Mouse (Mus musculus) left cerebral cortex, postnatal 25 days (tissue): ENCODE measurements around the gene Thap3. TPM values are rescaled to one million over a fixed set of nuclear protein-coding genes. Genes with fewer than 3 reads are reported as not detected.

Experiments used
- DNase-seq, 2 experiments: peaks; one replicate each; pipeline ENCODE4 v3.0.0; 2022; ENCODE audit warnings: low spot score in 2 of 2, mixed read lengths in 1 of 2
- intact Hi-C: fragments of 180-260 bp; cut with DNase I; formaldehyde crosslinking; loops from one replicate; pipeline ENCODE4 v1.15.1; 2025
- total RNA-seq, 2 experiments: library from RNA; stranded (reverse); gene quantifications; 2 replicates each; pipeline ENCODE4 v1.2.3; 2021

Gene Thap3
- total RNA-seq, 2 experiments from 2014 or later, result 16.5 to 20.4 TPM

DNA sequence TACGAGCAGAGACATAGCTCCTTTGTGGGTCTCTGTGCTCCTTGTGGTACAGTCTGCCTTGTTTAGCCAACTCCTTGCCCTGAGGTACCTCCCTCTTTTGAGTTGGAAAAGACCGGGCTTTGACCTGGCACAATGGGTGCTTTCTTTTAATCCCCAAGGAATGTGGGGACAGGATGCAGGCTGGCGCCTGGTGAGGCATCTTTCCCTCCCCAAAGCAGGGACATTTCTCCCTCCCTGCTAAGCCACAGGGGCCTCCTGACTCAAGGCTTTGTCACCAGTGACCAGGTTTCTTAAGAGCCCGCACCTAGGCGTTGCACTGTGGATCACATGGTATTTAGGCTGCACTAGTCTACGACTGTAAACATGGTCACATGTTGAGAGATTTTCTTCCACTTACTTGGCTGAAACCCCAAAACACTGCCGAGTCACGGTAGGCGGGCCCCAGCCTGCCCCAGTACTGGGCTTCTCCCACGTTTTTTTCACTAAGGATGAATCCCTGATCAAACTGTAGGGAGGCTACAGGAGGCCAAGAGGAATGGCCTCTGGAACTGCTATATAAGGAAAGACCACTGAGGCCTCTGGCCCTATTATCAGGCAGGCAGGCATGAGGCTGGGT, 21.4 kb upstream of the Thap3 start:
- intact Hi-C loops, result loop anchor here (2.0 kb wide), 1 partner anchor 21 kb away; the partner anchor contains the start of gene Thap3
- peak in 1 of 2 experiments; percentile 47 for DNase-seq

DNA sequence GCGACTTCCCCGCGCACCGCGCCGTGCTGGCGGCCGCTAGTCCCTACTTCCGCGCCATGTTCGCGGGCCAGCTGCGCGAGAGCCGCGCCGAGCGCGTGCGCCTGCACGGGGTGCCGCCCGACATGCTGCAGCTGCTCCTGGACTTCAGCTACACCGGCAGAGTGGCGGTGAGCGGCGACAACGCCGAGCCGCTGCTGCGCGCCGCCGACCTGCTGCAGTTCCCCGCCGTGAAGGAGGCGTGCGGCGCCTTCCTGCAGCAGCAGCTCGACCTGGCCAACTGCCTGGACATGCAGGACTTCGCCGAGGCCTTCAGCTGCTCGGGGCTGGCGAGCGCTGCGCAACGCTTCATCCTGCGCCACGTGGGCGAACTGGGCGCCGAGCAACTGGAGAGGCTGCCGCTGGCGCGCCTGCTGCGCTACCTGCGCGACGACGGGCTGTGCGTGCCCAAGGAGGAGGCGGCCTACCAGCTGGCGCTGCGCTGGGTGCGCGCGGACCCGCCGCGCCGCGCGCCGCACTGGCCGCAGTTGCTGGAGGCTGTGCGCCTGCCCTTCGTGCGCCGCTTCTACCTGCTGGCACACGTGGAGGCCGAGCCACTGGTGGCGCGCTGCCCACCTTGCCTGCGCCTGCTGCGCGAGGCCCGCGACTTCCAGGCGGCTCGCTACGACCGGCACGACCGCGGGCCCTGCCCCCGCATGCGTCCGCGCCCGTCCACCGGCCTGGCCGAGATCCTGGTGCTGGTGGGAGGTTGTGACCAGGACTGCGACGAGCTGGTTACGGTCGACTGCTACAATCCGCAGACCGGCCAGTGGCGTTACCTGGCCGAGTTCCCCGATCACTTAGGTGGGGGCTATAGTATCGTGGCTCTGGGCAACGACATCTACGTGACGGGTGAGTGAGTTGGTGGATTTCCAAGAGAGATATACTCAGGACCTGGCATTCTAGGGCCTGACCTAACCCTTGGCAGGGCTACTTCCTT, 20.6 kb upstream of the Thap3 start:
- intact Hi-C loops, result loop anchor here (2.0 kb wide), 2 partner anchors 17 to 21 kb away; partner anchors contain the start of genes Thap3 and Zbtb48
- DNase-seq, result peak; percentile 88 to 89

DNA sequence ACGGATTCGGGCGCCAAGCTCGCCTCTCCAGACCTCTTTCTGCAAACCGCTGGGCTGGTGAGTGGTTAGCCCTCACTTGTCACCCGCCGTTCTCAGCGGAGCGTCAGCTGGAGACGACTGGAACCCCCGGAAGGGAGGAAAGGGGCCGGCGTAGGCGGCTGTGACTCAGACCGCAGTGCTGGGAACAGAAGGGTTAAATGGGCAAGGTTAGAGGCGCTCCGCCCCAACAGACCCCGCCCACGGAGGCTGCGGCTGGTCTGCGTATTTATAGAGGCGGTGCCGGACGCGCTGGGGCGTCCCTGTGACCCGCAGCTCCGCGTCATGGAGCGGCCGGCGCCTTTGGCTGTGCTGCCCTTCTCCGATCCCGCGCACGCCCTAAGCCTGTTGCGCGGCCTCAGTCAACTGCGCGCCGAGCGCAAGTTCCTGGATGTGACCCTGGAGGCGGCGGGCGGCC, 19.9 kb upstream of the Thap3 start, which contains the start of gene Klhl21:
Gene Klhl21 (plus strand): TSS at position 182 of the 454 bp plus-strand sequence.
- intact Hi-C loops, result loop anchor here (1.0 to 2.0 kb wide), 3 partner anchors 12 to 80 kb away; partner anchors contain the start of genes Phf13 and Zbtb48
- peak; percentile 94 to 95 for DNase-seq

DNA sequence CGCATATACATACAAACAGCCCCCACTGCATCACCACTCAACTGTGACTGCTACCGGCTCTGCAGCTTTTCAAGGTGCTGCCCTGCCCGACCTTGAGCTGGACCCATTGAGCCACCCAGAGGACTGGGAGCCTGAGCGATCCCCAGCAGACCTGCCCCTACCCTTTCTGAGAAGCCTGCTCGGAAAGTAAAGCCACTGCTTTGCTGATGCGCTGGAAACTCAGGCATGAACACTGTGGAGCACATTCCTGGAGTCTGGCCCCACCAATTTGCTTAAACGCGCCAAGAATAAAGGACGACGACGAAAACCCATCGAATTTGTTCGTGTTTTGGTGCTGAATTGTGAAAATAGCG, 19.3 kb upstream of the Thap3 start:
- intact Hi-C loops, result loop anchor here (1.0 to 2.0 kb wide), 3 partner anchors 12 to 80 kb away; partner anchors contain the start of genes Phf13 and Zbtb48
- no peak for DNase-seq

DNA sequence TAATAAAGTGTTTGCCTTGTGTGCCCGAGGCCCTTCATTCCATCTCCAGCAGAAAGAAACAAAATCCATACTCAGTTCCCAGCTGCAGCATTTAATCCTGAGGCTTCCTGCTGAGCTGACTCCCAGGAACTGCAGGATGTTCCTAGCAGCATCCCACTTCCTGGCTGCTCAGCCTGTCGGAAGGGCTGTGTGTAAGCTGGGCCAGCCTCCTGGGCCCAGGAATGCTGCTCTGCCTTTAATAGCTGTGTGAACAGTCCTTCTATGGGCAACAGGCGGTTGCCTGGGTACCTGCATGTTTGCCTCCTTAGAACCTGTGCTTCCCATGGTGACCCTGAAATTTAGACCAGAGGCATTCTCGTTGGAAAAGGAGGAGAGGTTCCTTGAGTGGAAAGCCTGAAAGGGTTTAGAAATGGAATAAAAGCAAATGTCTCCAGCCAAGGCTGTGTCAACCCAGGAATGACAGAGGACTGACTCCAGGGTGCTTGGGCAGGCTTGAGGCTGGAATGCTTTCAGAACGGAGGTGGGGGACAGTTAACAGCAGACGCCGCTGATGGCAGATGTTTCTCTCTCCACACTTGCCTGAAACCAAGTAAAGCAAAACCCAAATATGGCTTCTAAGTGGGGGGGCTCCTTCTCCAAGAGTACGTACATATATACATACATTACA, 18.8 kb upstream of the Thap3 start:
- peak; percentile 30 to 62 for DNase-seq
- intact Hi-C loops, result loop anchor here (1.0 to 2.0 kb wide), 3 partner anchors 11 to 81 kb away; partner anchors contain the start of genes Phf13 and Zbtb48

DNA sequence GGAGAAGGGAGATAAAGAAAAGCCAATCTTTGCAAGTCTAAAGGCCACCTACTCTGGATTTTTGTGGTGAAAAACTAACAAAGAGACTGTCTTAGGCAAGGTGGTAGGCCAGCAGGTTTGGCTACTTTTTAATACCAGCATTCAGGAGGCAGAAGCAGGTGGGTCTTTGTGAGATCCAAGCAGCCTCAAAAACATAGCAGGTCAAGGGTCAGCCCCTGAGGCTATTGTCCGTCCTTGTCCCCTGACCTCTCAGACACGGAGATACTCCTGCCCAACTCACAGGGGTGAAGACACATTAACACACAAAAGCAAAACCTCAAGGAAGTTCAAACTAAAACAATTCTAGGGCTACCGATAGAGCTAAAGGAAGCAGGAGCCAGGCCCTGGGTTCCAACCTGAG, 18.0 kb upstream of the Thap3 start:
- no peak for DNase-seq
- intact Hi-C loops, result no loop called here

DNA sequence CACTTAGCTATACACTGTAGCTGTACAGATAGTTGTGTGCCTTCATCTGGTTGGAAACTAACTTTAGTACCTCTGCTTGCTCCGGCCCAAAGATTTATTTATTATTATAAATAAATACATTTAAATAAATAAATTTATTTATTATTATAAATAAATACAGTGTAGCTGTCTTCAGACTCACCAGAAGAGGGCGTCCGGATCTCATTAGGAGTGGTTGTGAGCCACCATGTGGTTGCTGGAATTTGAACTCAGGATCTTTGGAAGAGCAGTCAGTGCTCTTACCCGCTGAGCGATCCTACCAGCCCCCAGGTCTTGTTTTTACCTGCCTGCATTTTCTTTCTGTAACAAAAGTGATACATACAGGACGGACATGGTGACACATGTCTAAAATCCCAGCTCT, 17.3 kb upstream of the Thap3 start:
- DNase-seq, result no peak
- intact Hi-C loops, result no loop called here

DNA sequence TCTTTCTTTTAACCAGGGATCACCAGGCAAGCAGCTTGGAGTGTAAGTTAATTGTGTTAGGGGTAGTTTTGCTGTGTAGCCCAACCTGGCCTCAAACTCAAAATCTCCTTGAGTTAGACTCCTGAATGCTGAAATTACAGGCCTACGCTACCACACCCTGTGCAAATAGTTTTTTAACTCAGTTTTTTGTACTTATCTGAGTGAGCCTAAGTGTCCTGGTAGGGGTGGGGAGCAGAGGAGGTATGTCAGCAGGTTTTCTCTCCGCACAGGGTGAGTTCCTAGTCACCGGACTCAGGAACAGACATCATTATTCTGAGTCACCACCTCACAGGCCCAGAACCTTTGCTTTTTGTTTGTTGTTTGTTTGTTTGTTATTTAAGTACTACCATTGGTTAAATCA, 13.3 kb upstream of the Thap3 start:
- intact Hi-C loops, result no loop called here
- no peak for DNase-seq

DNA sequence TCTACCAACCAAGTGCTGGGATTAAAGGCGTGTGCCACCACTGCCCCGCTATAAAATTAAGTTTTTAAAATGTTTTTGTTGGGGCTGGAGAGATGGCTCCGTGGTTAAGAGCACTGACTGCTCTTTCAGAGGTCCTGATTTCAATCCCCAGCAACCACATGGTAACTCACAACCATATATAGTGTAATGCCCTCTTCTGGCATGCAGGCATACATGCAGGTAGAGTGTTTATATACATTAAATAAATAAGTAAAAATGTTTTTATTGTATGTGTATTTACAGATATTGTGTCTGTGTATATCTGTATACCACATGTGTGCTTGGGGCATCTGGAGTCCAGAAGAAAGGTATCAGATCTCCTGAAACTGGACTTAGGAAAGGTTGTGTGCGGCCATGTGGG, 12.5 kb upstream of the Thap3 start:
- intact Hi-C loops, result no loop called here
- no peak for DNase-seq

DNA sequence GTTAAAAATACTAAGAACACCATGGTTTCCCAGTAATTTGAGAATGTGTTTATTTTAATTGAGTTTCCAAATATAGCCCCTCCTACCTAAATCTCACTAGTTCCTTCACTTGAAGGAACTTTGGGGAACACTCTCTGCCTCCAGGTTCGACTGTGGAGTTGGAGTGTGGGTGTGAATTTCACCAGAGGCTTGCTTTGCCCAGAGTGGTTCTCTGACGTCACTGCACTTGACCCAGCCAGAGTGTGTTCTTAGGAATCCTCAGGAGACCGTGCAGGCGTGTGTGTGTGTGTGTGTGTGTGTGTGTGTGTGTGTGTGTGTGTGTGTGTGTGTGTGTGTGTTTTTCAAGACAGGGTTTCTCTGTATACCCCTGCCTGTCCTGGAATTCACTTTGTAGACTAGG, 12.1 kb upstream of the Thap3 start:
- peak in 1 of 2 experiments; percentile 66 for DNase-seq
- intact Hi-C loops, result no loop called here

DNA sequence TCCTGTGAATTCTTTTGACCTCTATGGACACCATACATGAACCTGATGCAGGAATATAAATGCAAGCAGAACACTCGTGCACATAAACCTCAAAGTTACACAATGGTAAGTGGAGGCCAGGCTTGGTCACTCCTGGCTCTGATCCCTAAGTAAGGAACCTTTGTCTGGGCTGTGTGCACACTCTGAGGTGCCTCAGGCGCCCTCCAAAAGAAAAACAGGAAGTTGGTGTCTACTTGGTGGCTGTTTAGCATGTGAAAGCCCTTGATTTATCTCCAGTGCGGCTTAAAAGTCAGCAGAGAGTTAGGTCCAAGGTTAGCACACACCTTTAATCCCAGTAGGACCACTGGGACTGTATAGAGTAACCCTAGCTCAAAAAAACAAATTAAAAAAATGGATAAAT, 10.7 kb upstream of the Thap3 start:
- DNase-seq, result no peak
- intact Hi-C loops, result no loop called here

DNA sequence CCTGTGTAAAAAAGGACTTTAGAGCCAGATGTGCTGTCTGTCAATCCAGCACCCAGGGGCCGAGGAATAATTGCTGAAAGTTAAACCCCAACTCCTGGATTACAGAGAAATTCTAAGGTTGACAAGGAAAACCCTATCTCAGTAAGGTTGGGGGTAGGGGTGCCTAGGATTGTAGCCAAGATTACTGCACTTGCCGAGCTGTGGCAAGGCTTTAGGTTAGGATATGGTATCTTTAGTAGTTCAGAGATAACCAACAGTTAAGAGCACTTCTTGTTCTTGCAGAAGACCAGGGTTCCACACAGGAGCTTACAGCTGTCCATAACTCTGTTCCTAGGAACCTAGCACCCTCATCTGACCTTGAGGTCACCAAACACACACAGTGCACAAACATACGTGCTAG, 8.9 kb upstream of the Thap3 start:
- intact Hi-C loops, result no loop called here

DNA sequence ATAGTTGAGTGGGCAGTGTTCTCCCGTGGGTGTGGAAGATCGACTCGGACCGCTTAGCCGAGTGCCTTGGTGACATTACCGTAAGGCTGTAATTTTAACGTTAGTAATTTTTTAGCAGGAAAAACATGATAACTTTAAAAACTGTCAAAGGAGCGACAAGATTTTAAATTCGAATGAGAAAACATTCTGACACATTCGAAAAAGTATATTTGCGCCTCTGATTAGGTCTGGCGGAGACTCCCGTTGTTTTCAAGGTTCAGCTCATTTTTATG, 8.1 kb upstream of the Thap3 start:
- no peak for DNase-seq
- intact Hi-C loops, result loop anchor here (1.0 kb wide), 1 partner anchor 11 kb away; the partner anchor contains the start of gene Klhl21

More for the DNA sequence above, 8.9 kb upstream of the Thap3 start:
- no peak for DNase-seq

DNA sequence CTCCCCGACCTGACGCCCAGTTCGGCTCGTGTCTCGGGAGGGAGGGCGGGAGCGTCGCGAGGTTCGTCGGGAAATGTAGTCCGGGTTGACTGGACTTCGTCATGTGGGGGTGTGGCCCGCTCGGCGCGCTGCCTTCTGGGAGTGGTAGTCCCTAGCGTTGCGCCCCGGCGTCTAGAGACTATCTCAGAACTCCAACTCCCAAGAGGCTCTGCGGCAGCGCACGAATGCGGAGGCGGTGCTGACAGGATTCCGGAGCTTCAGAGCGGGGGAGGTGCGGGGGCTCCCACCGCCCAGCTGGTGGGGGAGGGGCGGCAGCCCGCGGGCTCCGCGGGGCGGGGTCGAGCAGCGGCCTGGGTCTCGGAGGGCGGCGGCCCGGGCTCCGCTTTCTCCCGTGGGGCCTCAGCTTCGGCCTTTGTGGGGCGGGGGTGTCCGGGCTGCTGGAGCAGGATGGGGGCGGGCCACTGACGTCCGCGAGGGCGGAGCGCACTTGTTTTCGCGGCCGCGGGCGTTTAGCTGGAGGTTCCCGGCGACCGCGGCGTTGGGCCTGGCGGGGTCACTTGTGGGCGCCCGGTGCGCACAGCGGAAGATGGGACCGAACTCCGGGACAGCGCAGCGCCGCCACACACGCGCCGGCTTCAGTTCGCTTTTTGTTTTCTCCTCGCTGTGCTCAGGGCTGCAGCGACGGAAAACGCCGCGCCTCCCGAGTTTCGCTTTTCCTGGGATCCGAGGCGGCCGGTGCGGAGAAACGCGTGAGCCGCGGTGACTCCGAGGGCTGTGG, 7.6 kb upstream of the Thap3 start, which contains the start of gene Phf13:
Gene Phf13 (minus strand): TSS at position 86 of the 778 bp plus-strand sequence.
- peak; percentile 100 for DNase-seq
- intact Hi-C loops, result loop anchor here (1.0 kb wide), 1 partner anchor 12 kb away; the partner anchor contains the start of gene Klhl21

DNA sequence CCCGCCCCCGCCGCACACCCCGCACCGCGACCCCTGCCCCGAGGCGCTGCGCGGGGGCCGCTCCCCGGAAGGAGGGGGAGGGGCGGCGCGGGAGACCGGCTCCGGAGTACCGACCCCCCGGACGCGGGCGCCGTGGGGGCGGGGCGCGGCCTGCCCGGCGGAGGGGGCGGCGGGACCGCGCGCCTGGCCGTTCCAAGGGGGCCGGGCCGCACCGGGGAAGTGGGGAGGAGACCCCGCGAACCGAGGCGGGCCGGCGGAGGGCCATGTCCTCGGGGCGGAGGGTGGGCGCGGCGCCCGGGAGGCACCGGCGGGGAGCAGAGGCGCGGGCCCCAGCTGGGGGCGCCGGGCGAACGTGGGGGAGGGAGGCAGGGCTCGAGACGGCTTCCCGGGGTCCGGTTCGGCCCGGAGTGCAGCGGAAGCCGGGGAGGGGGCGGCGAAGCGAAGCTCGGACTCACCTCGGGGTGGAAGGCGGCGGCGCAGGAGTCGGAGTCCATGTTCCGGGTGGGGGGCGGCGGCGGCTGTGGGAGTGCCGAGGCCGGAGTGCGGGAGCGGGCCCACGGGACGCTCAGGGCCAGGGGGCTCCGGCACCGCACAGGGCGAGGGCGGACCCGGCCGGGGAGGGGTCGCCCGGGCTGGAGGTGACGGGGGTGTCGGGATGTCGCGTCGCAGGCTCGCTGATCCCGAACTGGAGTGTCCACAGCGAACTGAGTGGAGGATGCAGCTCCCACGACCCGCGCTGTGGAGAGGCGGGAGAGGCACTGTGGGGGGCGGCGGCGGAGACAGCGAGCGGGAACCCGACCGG, 6.8 kb upstream of the Thap3 start:
- DNase-seq, result peak in 1 of 2 experiments; percentile 14
- intact Hi-C loops, result loop anchor here (1.0 kb wide), 1 partner anchor 13 kb away; the partner anchor contains the start of gene Klhl21

DNA sequence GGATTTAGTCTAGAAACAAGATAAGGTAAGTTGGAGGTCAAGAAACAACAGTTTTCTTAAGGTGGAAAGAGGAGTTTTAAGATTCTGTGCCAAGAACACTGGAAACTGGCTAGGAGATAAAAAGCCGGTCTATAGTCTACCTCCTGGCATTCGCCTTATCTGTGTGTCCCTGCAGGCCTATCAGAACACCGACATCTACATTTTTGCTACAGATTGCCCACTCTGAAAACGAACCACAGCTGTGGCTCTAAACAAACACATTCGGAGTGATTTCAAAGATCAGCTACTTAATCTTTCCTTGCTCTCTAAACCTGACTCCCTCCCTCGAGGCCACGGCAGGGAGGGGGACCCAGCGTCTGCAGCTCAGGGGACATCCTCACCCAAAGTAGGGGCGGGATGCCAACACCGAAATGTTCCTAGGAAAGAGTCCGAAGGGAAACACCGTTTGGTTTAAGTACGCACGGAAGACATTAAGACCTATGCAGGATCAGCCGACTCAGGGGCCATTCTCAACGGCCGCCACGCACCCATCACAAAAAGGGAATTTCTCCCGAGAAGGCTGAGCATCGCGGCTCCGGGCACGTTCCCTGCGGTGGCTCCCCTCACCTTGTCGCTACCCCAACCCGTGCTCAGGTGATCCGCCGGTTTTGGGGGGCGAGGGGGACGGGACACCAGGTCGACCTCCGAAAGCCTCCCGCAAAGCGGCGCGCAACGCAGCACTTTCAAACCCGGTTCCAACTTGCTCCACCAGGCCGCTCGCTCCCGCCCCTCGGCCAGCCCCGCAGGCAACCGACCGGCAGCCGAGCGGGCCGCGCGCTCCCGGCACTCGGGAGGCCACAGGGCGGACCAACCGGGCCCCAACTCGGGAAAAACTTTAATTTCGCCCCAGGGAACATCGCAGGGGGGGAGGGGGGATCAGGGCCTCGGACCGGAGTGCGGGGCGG, 5.7 kb upstream of the Thap3 start:
- intact Hi-C loops, result no loop called here
- no peak for DNase-seq

DNA sequence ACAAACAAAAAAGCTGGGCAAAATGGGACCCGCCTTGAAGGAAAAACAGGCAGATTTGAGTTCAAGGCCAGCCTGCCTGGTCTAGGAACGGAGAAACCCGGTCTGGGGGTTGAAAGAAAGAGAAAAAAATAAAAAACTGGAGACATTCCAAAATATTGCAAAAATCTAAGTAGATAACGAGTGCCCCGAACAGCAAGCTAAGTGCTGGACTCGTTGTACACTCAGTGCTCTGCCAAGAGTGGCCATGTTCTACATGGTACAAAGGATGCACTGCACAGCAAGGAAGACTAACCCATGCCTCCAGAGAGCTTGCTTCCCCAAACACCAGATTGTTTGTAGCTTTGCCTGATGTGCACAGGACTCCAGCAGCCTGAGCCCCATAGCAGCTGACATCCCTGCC, 4.2 kb upstream of the Thap3 start:
- DNase-seq, result no peak
- intact Hi-C loops, result no loop called here
